In the genomic region with DNA sequence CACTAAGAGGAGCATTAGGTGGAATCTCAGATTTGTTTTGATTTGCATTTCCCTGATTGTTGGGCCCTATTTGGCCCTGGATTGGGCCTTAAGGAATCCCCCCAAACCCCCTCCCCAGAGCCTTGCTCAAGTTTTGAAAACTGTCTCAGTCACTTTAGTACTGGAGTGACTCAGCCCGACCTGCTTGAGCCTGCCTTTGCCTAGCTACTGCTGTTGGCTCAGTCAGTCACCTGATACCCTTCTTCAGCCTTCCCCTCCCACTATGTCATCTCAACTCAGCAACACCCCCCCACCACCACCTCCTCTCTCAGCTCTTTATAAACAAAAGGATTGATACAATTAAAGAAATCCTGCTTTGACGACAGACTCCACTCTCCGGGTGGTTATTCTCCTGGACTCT, we compare ENCODE assay signal across 14 mouse cellular contexts.
"Had no signal": no experiment of that assay in that cellular context is flagged by ENCODE, and none has a peak within 500 bp of the region (broad histone marks: within the 10 kb centered on the region; RNA-seq: fewer than 3 reads in every experiment).

No protein-coding gene starts in this region.

- H3K9me3 ChIP-seq: limb, embryonic 12.5 days; liver, embryonic 13.5 days; midbrain, embryonic 10.5 days had no signal

- H3K9ac ChIP-seq: limb, embryonic 12.5 days; liver, embryonic 13.5 days; liver, postnatal 0 days had no signal

- H3K4me3 ChIP-seq: limb, embryonic 12.5 days; liver, embryonic 13.5 days; midbrain, embryonic 10.5 days had no signal

- H3K4me2 ChIP-seq: limb, embryonic 12.5 days; liver, embryonic 13.5 days had no signal

- H3K4me1 ChIP-seq: limb, embryonic 12.5 days; liver, embryonic 13.5 days; midbrain, embryonic 10.5 days had no signal

- DNase-seq: kidney, adult 11 months; kidney, postnatal 25 days; layer of hippocampus, adult 9-11 months; layer of hippocampus, postnatal 36 days; liver; liver, embryonic 13.5 days; liver, postnatal 0 days; lung, postnatal 36 days; right cerebral cortex, postnatal 14 days; thymus, postnatal 36 days had no signal

- H3K36me3 ChIP-seq: limb, embryonic 12.5 days; liver, embryonic 13.5 days; midbrain, embryonic 10.5 days had no signal

- H3K27ac ChIP-seq: hindbrain, postnatal 0 days; limb, embryonic 12.5 days; liver, embryonic 13.5 days; midbrain, embryonic 10.5 days had no signal

- H3K27me3 ChIP-seq: limb, embryonic 12.5 days; liver, embryonic 13.5 days had no signal

- ATAC-seq: hindbrain, postnatal 0 days; liver, postnatal 0 days; midbrain, embryonic 16.5 days had no signal
